Mouse (Mus musculus) midbrain, embryonic 12.5 days (tissue): ENCODE measurements around the gene Fam76b. TPM values are rescaled to one million over a fixed set of nuclear protein-coding genes. Genes with fewer than 3 reads are reported as not detected.

Experiments used
- ATAC-seq: fragments of 200-750 bp; cut with Nextera tagmentation; 2 replicates; pipeline ENCODE4 v1.8.0; 2017; ENCODE audit warnings: low read depth, moderate TSS enrichment, moderate library complexity; ENCODE audit not compliant: low FRiP score
- H3K27ac ChIP-seq: fragments of 300-500 bp; sonication (generic); replicated peaks from 2 replicates; pipeline ENCODE4 v1.5.1; 2016; ENCODE audit warnings: mild to moderate bottlenecking
- H3K27me3 ChIP-seq: fragments of 300-500 bp; sonication (generic); 2 replicates; pipeline ENCODE4 v1.6.1; 2016; ENCODE audit warnings: mild to moderate bottlenecking
- H3K36me3 ChIP-seq: fragments of 300-500 bp; sonication (generic); 2 replicates; pipeline ENCODE4 v1.6.1; 2016
- H3K4me1 ChIP-seq: fragments of 300-500 bp; sonication (generic); 2 replicates; pipeline ENCODE4 v1.6.1; 2016
- H3K4me2 ChIP-seq: fragments of 300-500 bp; sonication (generic); replicated peaks from 2 replicates; pipeline ENCODE4 v1.6.1; 2016; ENCODE audit warnings: mild to moderate bottlenecking, moderate library complexity
- H3K4me3 ChIP-seq: fragments of 300-500 bp; sonication (generic); 2 replicates; pipeline ENCODE4 v1.5.1; 2016; ENCODE audit warnings: mild to moderate bottlenecking
- H3K9ac ChIP-seq: fragments of 300-500 bp; sonication (generic); replicated peaks from 2 replicates; pipeline ENCODE4 v1.6.1; 2016; ENCODE audit warnings: mild to moderate bottlenecking, moderate library complexity
- H3K9me3 ChIP-seq: fragments of 300-500 bp; sonication (generic); 2 replicates; pipeline ENCODE4 v1.6.1; 2016; ENCODE audit warnings: mild to moderate bottlenecking
- WGBS: fragments of 180-500 bp; shearing (Covaris S2); methylation state at CpG from one replicate; pipeline ENCODE4 v1.1.7; 2016; 5-methylcytosine and 5-hydroxymethylcytosine counted together
- polyA plus RNA-seq: library from polyadenylated mRNA; unstranded; fragments of >200 nt; fragmentation: Nextera tagmentation; extraction: Ambion mirVana; gene quantifications from 2 replicates; pipeline ENCODE4 v1.2.1, GENCODE M21; 2016

Gene Fam76b
- polyA plus RNA-seq, 1 experiment from 2014 or later, result 32.6 TPM

GRCm38 (mm10) chr9:13875340-13875739 is 47.8 kb downstream of the Fam76b start:
- H3K9me3 ChIP-seq, result no peaks in the 10 kb centered on the region
- WGBS, result 79% methylated on average over 2 of the region's 2 CpGs
- no peak overlapping the region for H3K27ac ChIP-seq
- no peak overlapping the region for H3K9ac ChIP-seq
- no peak for ATAC-seq
- H3K36me3 ChIP-seq, result no peaks in the 10 kb centered on the region
- H3K27me3 ChIP-seq, result no peaks in the 10 kb centered on the region
- H3K4me1 ChIP-seq, result no peaks in the 10 kb centered on the region
- H3K4me2 ChIP-seq, result no peak overlapping the region
- H3K4me3 ChIP-seq, result no peak overlapping the region

- no peak for ATAC-seq
- Histone ChIP-seq H3K36me3 (no peaks in the 10 kb centered on the region), H3K27me3 (no peaks in the 10 kb centered on the region), H3K4me3 (no peak overlapping the region), H3K27ac (no peak overlapping the region), H3K9ac (no peak overlapping the region), H3K9me3 (no peaks in the 10 kb centered on the region), H3K4me2 (no peak overlapping the region), H3K4me1 (no peaks in the 10 kb centered on the region)
- 67% methylated on average over 1 of the region's 1 CpGs for WGBS
Observed at GRCm38 (mm10) chr9:13880761-13881160, 53.2 kb downstream of the Fam76b start.

- no peak overlapping the region for H3K4me2 ChIP-seq
- no peak overlapping the region for H3K9ac ChIP-seq
- no peaks in the 10 kb centered on the region for H3K9me3 ChIP-seq
- no peaks in the 10 kb centered on the region for H3K27me3 ChIP-seq
- H3K36me3 ChIP-seq, result no peaks in the 10 kb centered on the region
- no peak overlapping the region for H3K27ac ChIP-seq
- H3K4me3 ChIP-seq, result no peak overlapping the region
- no peak for ATAC-seq
- 62% methylated on average over 2 of the region's 2 CpGs for WGBS
- H3K4me1 ChIP-seq, result no peaks in the 10 kb centered on the region
Observed at GRCm38 (mm10) chr9:13882478-13882877, 55.0 kb downstream of the Fam76b start.

GRCm38 (mm10) chr9:13888981-13889380 is 61.5 kb downstream of the Fam76b start:
- H3K27ac ChIP-seq, result no peak overlapping the region
- H3K4me2 ChIP-seq, result no peak overlapping the region
- no peak for ATAC-seq
- H3K4me3 ChIP-seq, result no peak overlapping the region
- no peak overlapping the region for H3K9ac ChIP-seq
- no peaks in the 10 kb centered on the region for H3K36me3 ChIP-seq
- H3K4me1 ChIP-seq, result no peaks in the 10 kb centered on the region
- H3K27me3 ChIP-seq, result 0 out of 2 replicates have a peak, but pooled peaks cover 6% of the 10 kb centered on the region
- 78% methylated on average over 5 of the region's 5 CpGs for WGBS
- 0 out of 2 replicates have a peak, but pooled peaks cover 6% of the 10 kb centered on the region for H3K9me3 ChIP-seq

- Histone ChIP-seq H3K4me3 (no peak overlapping the region), H3K9ac (no peak overlapping the region), H3K27ac (no peak overlapping the region), H3K4me2 (no peak overlapping the region), H3K36me3 (no peaks in the 10 kb centered on the region), H3K4me1 (no peaks in the 10 kb centered on the region), H3K27me3 (0 out of 2 replicates have a peak, but pooled peaks cover 6% of the 10 kb centered on the region), H3K9me3 (0 out of 2 replicates have a peak, but pooled peaks cover 6% of the 10 kb centered on the region)
- WGBS, result 4% methylated on average over 9 of the region's 9 CpGs
- ATAC-seq, result peak; percentile 93
Observed at GRCm38 (mm10) chr9:13889657-13890056, 62.1 kb downstream of the Fam76b start.

GRCm38 (mm10) chr9:13890171-13890570 is 62.7 kb downstream of the Fam76b start:
- ATAC-seq, result peak; percentile 39; the same call in 1 of the 2 replicates
- Histone ChIP-seq H3K27ac (no peak overlapping the region), H3K27me3 (0 out of 2 replicates have a peak, but pooled peaks cover 6% of the 10 kb centered on the region), H3K4me2 (no peak overlapping the region), H3K9ac (no peak overlapping the region), H3K4me1 (no peaks in the 10 kb centered on the region), H3K36me3 (no peaks in the 10 kb centered on the region), H3K4me3 (no peak overlapping the region), H3K9me3 (0 out of 2 replicates have a peak, but pooled peaks cover 6% of the 10 kb centered on the region)
- WGBS, result 58% methylated on average over 5 of the region's 5 CpGs

- H3K4me2 ChIP-seq, result no peak overlapping the region
- no peak overlapping the region for H3K27ac ChIP-seq
- 0 out of 2 replicates have a peak, but pooled peaks cover 6% of the 10 kb centered on the region for H3K9me3 ChIP-seq
- H3K36me3 ChIP-seq, result no peaks in the 10 kb centered on the region
- H3K27me3 ChIP-seq, result 0 out of 2 replicates have a peak, but pooled peaks cover 6% of the 10 kb centered on the region
- no peak for ATAC-seq
- H3K9ac ChIP-seq, result no peak overlapping the region
- no peak overlapping the region for H3K4me3 ChIP-seq
- WGBS, result 94% methylated on average over 6 of the region's 6 CpGs
- H3K4me1 ChIP-seq, result peaks cover 4% of the 10 kb centered on the region; the same call in 1 of the 2 replicates
Observed at GRCm38 (mm10) chr9:13891888-13892287, 64.4 kb downstream of the Fam76b start.

- WGBS, result 71% methylated on average over 4 of the region's 4 CpGs
Observed at GRCm38 (mm10) chr9:13893044-13893443, 65.5 kb downstream of the Fam76b start.

GRCm38 (mm10) chr9:13894491-13894890 is 67.0 kb downstream of the Fam76b start:
- H3K27ac ChIP-seq, result no peak overlapping the region
- H3K4me3 ChIP-seq, result no peak overlapping the region
- 0 out of 2 replicates have a peak, but pooled peaks cover 6% of the 10 kb centered on the region for H3K9me3 ChIP-seq
- H3K9ac ChIP-seq, result no peak overlapping the region
- ATAC-seq, result no peak
- H3K36me3 ChIP-seq, result no peaks in the 10 kb centered on the region
- H3K27me3 ChIP-seq, result no peaks in the 10 kb centered on the region
- H3K4me2 ChIP-seq, result no peak overlapping the region
- peaks cover 4% of the 10 kb centered on the region; the same call in 1 of the 2 replicates for H3K4me1 ChIP-seq
- 82% methylated on average over 8 of the region's 8 CpGs for WGBS

More at GRCm38 (mm10) chr9:13893044-13893443, 65.5 kb downstream of the Fam76b start:
- Histone ChIP-seq H3K36me3 (no peaks in the 10 kb centered on the region), H3K4me3 (no peak overlapping the region), H3K9ac (no peak overlapping the region), H3K4me2 (no peak overlapping the region), H3K27me3 (0 out of 2 replicates have a peak, but pooled peaks cover 6% of the 10 kb centered on the region), H3K27ac (no peak overlapping the region), H3K4me1 (peaks cover 4% of the 10 kb centered on the region; the same call in 1 of the 2 replicates), H3K9me3 (0 out of 2 replicates have a peak, but pooled peaks cover 6% of the 10 kb centered on the region)
- ATAC-seq, result no peak

GRCm38 (mm10) chr9:13894936-13895335 is 67.4 kb downstream of the Fam76b start:
- no peaks in the 10 kb centered on the region for H3K27me3 ChIP-seq
- no peak overlapping the region for H3K9ac ChIP-seq
- no peak overlapping the region for H3K4me2 ChIP-seq
- H3K9me3 ChIP-seq, result 0 out of 2 replicates have a peak, but pooled peaks cover 6% of the 10 kb centered on the region
- no peak for ATAC-seq
- no peaks in the 10 kb centered on the region for H3K36me3 ChIP-seq
- no peak overlapping the region for H3K4me3 ChIP-seq
- H3K27ac ChIP-seq, result no peak overlapping the region
- H3K4me1 ChIP-seq, result peaks cover 4% of the 10 kb centered on the region; the same call in 1 of the 2 replicates
- WGBS, result 90% methylated on average over 7 of the region's 7 CpGs

GRCm38 (mm10) chr9:13896055-13896454 is 68.5 kb downstream of the Fam76b start:
- Histone ChIP-seq H3K4me3 (no peak overlapping the region), H3K27ac (0 out of 2 replicates have a peak overlapping the region, but pooled peaks have one; percentile 60), H3K27me3 (no peaks in the 10 kb centered on the region), H3K4me1 (peaks cover 4% of the 10 kb centered on the region; the same call in 1 of the 2 replicates), H3K4me2 (no peak overlapping the region), H3K9me3 (0 out of 2 replicates have a peak, but pooled peaks cover 6% of the 10 kb centered on the region), H3K36me3 (no peaks in the 10 kb centered on the region), H3K9ac (no peak overlapping the region)
- no peak for ATAC-seq
- WGBS, result 68% methylated on average over 6 of the region's 6 CpGs

- H3K4me2 ChIP-seq, result no peak overlapping the region
- no peaks in the 10 kb centered on the region for H3K27me3 ChIP-seq
- no peak overlapping the region for H3K4me3 ChIP-seq
- H3K4me1 ChIP-seq, result peaks cover 4% of the 10 kb centered on the region; the same call in 1 of the 2 replicates
- WGBS, result 70% methylated on average over 19 of the region's 19 CpGs
- ATAC-seq, result peak; percentile 34; the same call in 1 of the 2 replicates
- H3K9me3 ChIP-seq, result no peaks in the 10 kb centered on the region
- H3K36me3 ChIP-seq, result no peaks in the 10 kb centered on the region
- peak overlapping the region; percentile 30; the same call in 1 of the 2 replicates for H3K27ac ChIP-seq
- no peak overlapping the region for H3K9ac ChIP-seq
Observed at GRCm38 (mm10) chr9:13898510-13899305, 71.2 kb downstream of the Fam76b start.
